Mouse (Mus musculus) heart, adult 18-20 months (tissue): ENCODE results near the gene Myo1d. TPM values are rescaled to one million over a fixed set of nuclear protein-coding genes. Genes with fewer than 3 reads are reported as not detected.

Experiments used
- DNase-seq, 2 experiments: peaks; one replicate each; pipeline ENCODE4 v3.0.0; 2021 to 2022; ENCODE audit warnings: mixed read lengths in 1 of 2
- total RNA-seq, 2 experiments: library from RNA; stranded (reverse); gene quantifications; 2 replicates each; pipeline ENCODE4 v1.2.3; 2021

Myo1d gene
- total RNA-seq, 2 experiments from 2014 or later: 10.1 to 10.3 TPM

GRCm38 (mm10) chr11:80614949-80615725, 164.7 kb downstream of the Myo1d start:
- no peak for DNase-seq

GRCm38 (mm10) chr11:80614418-80614817, 165.4 kb downstream of the Myo1d start:
- DNase-seq: peak; percentile 36 to 64

- DNase-seq: peak in 1 of 2 experiments; percentile 38
Measured at GRCm38 (mm10) chr11:80613534-80613933, 166.3 kb downstream of the Myo1d start.

- peak; percentile 9 to 23 for DNase-seq
Measured at GRCm38 (mm10) chr11:80602707-80603441, 177.0 kb downstream of the Myo1d start.

- DNase-seq: peak in 1 of 2 experiments; percentile 22
Measured at GRCm38 (mm10) chr11:80602041-80602458, 177.8 kb downstream of the Myo1d start.

- no peak for DNase-seq
Measured at GRCm38 (mm10) chr11:80601040-80601864, 178.6 kb downstream of the Myo1d start.

- DNase-seq: no peak
Measured at GRCm38 (mm10) chr11:80595482-80595881, 184.3 kb downstream of the Myo1d start.

- no peak for DNase-seq
Measured at GRCm38 (mm10) chr11:80589387-80589786, 190.4 kb downstream of the Myo1d start.

GRCm38 (mm10) chr11:80585761-80586160, 194.1 kb downstream of the Myo1d start:
- DNase-seq: no peak

GRCm38 (mm10) chr11:80585211-80585610, 194.6 kb downstream of the Myo1d start:
- DNase-seq: no peak

GRCm38 (mm10) chr11:80580494-80580893, 199.3 kb downstream of the Myo1d start:
- DNase-seq: no peak

- DNase-seq: peak in 1 of 2 experiments; percentile 27
Measured at GRCm38 (mm10) chr11:80577747-80578640, 201.8 kb downstream of the Myo1d start.

- DNase-seq: no peak
Measured at GRCm38 (mm10) chr11:80575794-80576193, 204.0 kb downstream of the Myo1d start.

- DNase-seq: no peak
Measured at GRCm38 (mm10) chr11:80566286-80566685, 213.5 kb downstream of the Myo1d start.

GRCm38 (mm10) chr11:80564975-80565965, 214.6 kb downstream of the Myo1d start:
- peak; percentile 17 to 29 for DNase-seq

GRCm38 (mm10) chr11:80562479-80562878, 217.3 kb downstream of the Myo1d start:
- DNase-seq: no peak

GRCm38 (mm10) chr11:80560770-80561169, 219.1 kb downstream of the Myo1d start:
- no peak for DNase-seq

- no peak for DNase-seq
Measured at GRCm38 (mm10) chr11:80555416-80555815, 224.4 kb downstream of the Myo1d start.

GRCm38 (mm10) chr11:80553046-80553445, 226.8 kb downstream of the Myo1d start:
- no peak for DNase-seq

GRCm38 (mm10) chr11:80551634-80552033, 228.2 kb downstream of the Myo1d start:
- DNase-seq: no peak
